Mouse (Mus musculus) lung, embryonic 14.5 days (tissue): ENCODE measurements around the gene Lrch4. TPM values are rescaled to one million over a fixed set of nuclear protein-coding genes. Genes with fewer than 3 reads are reported as not detected.
"Not testable (repeated sequence)": the region's sequence is repeated elsewhere in the genome, so short reads cannot be mapped to it uniquely, and the experiment has no call there.

Experiments used
- ATAC-seq: fragments of 200-750 bp; cut with Nextera tagmentation; 2 replicates; pipeline ENCODE4 v1.8.0; 2017; ENCODE audit warnings: mild to moderate bottlenecking, moderate TSS enrichment, moderate library complexity; ENCODE audit not compliant: insufficient read depth
- DNase-seq: peaks from one replicate; pipeline ENCODE4 v3.0.0-alpha.2; 2015
- H3K27ac ChIP-seq: fragments of 300-500 bp; sonication (generic); 2 replicates; pipeline ENCODE4 v1.5.1; 2014; ENCODE audit warnings: low read depth, mild to moderate bottlenecking, moderate library complexity
- H3K27me3 ChIP-seq: fragments of 300-500 bp; sonication (generic); 2 replicates; pipeline ENCODE4 v1.6.1; 2014; ENCODE audit warnings: low read length, control low read depth; ENCODE audit not compliant: insufficient read depth
- H3K36me3 ChIP-seq: fragments of 300-500 bp; sonication (generic); 2 replicates; pipeline ENCODE4 v1.6.1; 2014; ENCODE audit warnings: control low read depth; ENCODE audit not compliant: insufficient read depth
- H3K4me1 ChIP-seq: fragments of 300-500 bp; sonication (generic); 2 replicates; pipeline ENCODE4 v1.6.1; 2014; ENCODE audit warnings: antibody characterized with exemption, control low read depth; ENCODE audit not compliant: insufficient read depth
- H3K4me2 ChIP-seq: fragments of 300-500 bp; sonication (generic); 2 replicates; pipeline ENCODE4 v1.6.1; 2014; ENCODE audit warnings: mild to moderate bottlenecking
- H3K4me3 ChIP-seq: fragments of 300-500 bp; sonication (generic); 2 replicates; pipeline ENCODE4 v1.5.1; 2014; ENCODE audit warnings: low read depth, low read length
- H3K9ac ChIP-seq: fragments of 300-500 bp; sonication (generic); 2 replicates; pipeline ENCODE4 v1.6.1; 2014
- H3K9me3 ChIP-seq: fragments of 300-500 bp; sonication (generic); 2 replicates; pipeline ENCODE4 v1.6.1; 2016; ENCODE audit warnings: low read depth, low read length, control low read depth
- CTCF ChIP-seq: IDR thresholded peaks from 2 replicates; pipeline ENCODE4 v1.5.1; 2016; ENCODE audit warnings: antibody characterized with exemption, low read depth
- WGBS: fragments of 180-500 bp; shearing (Covaris S2); extraction: QIAGEN DNeasy Blood & Tissue Kit; methylation state at CpG from one replicate; pipeline ENCODE4 v1.1.7; 2014; 5-methylcytosine and 5-hydroxymethylcytosine counted together
- polyA plus RNA-seq: library from polyadenylated mRNA; unstranded; fragments of >200 nt; fragmentation: Nextera tagmentation; extraction: Ambion mirVana; gene quantifications from 2 replicates; pipeline ENCODE4 v1.2.1, GENCODE M21; 2014

Gene Lrch4
- polyA plus RNA-seq, 1 experiment from 2014 or later, result 40.5 TPM

- Histone ChIP-seq H3K27ac (no peak overlapping the region), H3K4me1 (peaks cover 33% of the 10 kb centered on the region)
- WGBS, result 67% methylated on average over 5 of the region's 5 CpGs
Measured at GRCm38 (mm10) chr5:137613076-137613475, 15.8 kb upstream of the Lrch4 start.

GRCm38 (mm10) chr5:137613550-137613949 is 15.4 kb upstream of the Lrch4 start, which contains the start of gene Pcolce:
Gene Pcolce, minus strand, starts transcription at chr5:137613784.
- H3K4me1 ChIP-seq, result peaks cover 28% of the 10 kb centered on the region
- DNase-seq, result no peak

More at GRCm38 (mm10) chr5:137613076-137613475, 15.8 kb upstream of the Lrch4 start:
- H3K9ac ChIP-seq, result no peak overlapping the region; the same call in 1 of the 2 replicates
- 0 out of 2 replicates have a peak, but pooled peaks cover 3% of the 10 kb centered on the region for H3K36me3 ChIP-seq
- no peak for ATAC-seq
- TF ChIP-seq CTCF, result no peak
- H3K27me3 ChIP-seq, result no peaks in the 10 kb centered on the region
- no peak overlapping the region for H3K4me3 ChIP-seq
- DNase-seq, result no peak
- H3K9me3 ChIP-seq, result no peaks in the 10 kb centered on the region
- no peak overlapping the region for H3K4me2 ChIP-seq

GRCm38 (mm10) chr5:137614921-137615320 is 14.0 kb upstream of the Lrch4 start:
- H3K36me3 ChIP-seq, ATAC-seq, H3K9me3 ChIP-seq, H3K27me3 ChIP-seq, H3K9ac ChIP-seq, H3K4me2 ChIP-seq, H3K4me3 ChIP-seq, DNase-seq, H3K27ac ChIP-seq: not testable (repeated sequence)
- peaks cover 22% of the 10 kb centered on the region; the same call in 1 of the 2 replicates for H3K4me1 ChIP-seq
- 56% methylated on average over 2 of the region's 2 CpGs for WGBS
- TF ChIP-seq CTCF, result 0 out of 2 replicates have a peak, but pooled peaks have one; percentile 14

More at GRCm38 (mm10) chr5:137613550-137613949, 15.4 kb upstream of the Lrch4 start, which contains the start of gene Pcolce:
- no peaks in the 10 kb centered on the region for H3K9me3 ChIP-seq
- ATAC-seq, result no peak
- H3K9ac ChIP-seq, result peak within 1 kb of the TSS; percentile 6; the same call in 1 of the 2 replicates
- H3K27ac ChIP-seq, result no peak within 1 kb of the TSS
- no peaks in the 10 kb centered on the region for H3K27me3 ChIP-seq
- WGBS, result 46% methylated on average over 11 of the region's 11 CpGs
- TF ChIP-seq CTCF, result no peak
- H3K36me3 ChIP-seq, result no peaks in the 10 kb centered on the region
- no peak within 1 kb of the TSS for H3K4me3 ChIP-seq
- H3K4me2 ChIP-seq, result no peak within 1 kb of the TSS

- no peak overlapping the region for H3K4me2 ChIP-seq
- H3K9ac ChIP-seq, result no peak overlapping the region
- DNase-seq (no peak), ATAC-seq (no peak)
- no peaks in the 10 kb centered on the region for H3K27me3 ChIP-seq
- 73% methylated on average over 7 of the region's 7 CpGs for WGBS
- no peak overlapping the region for H3K4me3 ChIP-seq
- H3K27ac ChIP-seq, result no peak overlapping the region
- no peaks in the 10 kb centered on the region for H3K36me3 ChIP-seq
- no peaks in the 10 kb centered on the region for H3K9me3 ChIP-seq
- peaks cover 18% of the 10 kb centered on the region; the same call in 1 of the 2 replicates for H3K4me1 ChIP-seq
- no peak for TF ChIP-seq CTCF
Measured at GRCm38 (mm10) chr5:137615347-137615746, 13.6 kb upstream of the Lrch4 start.

GRCm38 (mm10) chr5:137623937-137624530 is 4.9 kb upstream of the Lrch4 start:
- Histone ChIP-seq H3K4me2 (no peak overlapping the region), H3K9me3 (no peaks in the 10 kb centered on the region), H3K27ac (no peak overlapping the region), H3K4me3 (no peak overlapping the region), H3K4me1 (no peaks in the 10 kb centered on the region), H3K36me3 (no peaks in the 10 kb centered on the region), H3K27me3 (no peaks in the 10 kb centered on the region), H3K9ac (no peak overlapping the region)
- TF ChIP-seq CTCF, result no peak
- DNase-seq, result no peak
- no peak for ATAC-seq
- 77% methylated on average over 11 of the region's 11 CpGs for WGBS

GRCm38 (mm10) chr5:137627991-137628390 is 930 bp upstream of the Lrch4 start:
- under 1% methylated on average over 9 of the region's 9 CpGs for WGBS
- peaks cover 20% of the 10 kb centered on the region for H3K4me1 ChIP-seq

GRCm38 (mm10) chr5:137629306-137629721 is 393 bp downstream of the Lrch4 start:
- Histone ChIP-seq H3K27me3 (no peaks in the 10 kb centered on the region), H3K4me1 (peaks cover 20% of the 10 kb centered on the region), H3K36me3 (peaks cover 16% of the 10 kb centered on the region), H3K9me3 (no peaks in the 10 kb centered on the region), H3K9ac (peak overlapping the region; percentile 75), H3K4me2 (peak overlapping the region; percentile 90), H3K27ac (peak overlapping the region; percentile 97), H3K4me3 (peak overlapping the region; percentile 94)
- WGBS, result under 1% methylated on average over 23 of the region's 23 CpGs
- peak; percentile 78 for DNase-seq
- ATAC-seq, result peak; percentile 45
- TF ChIP-seq CTCF, result no peak

More at GRCm38 (mm10) chr5:137627991-137628390, 930 bp upstream of the Lrch4 start:
- Histone ChIP-seq H3K27me3 (no peaks in the 10 kb centered on the region), H3K9ac (peak overlapping the region; percentile 61), H3K4me3 (peak overlapping the region; percentile 94), H3K4me2 (peak overlapping the region; percentile 90), H3K9me3 (no peaks in the 10 kb centered on the region), H3K27ac (peak overlapping the region; percentile 90), H3K36me3 (peaks cover 6% of the 10 kb centered on the region; the same call in 1 of the 2 replicates)
- DNase-seq (peak; percentile 53), ATAC-seq (no peak)
- no peak for TF ChIP-seq CTCF
